ENCODE assay signal across 8 mouse cellular contexts in genomic region chr2:156180824-156181590, GRCm38 (mm10). TPM values are rescaled to one million over a fixed set of nuclear protein-coding genes. Genes with fewer than 3 reads are reported as not detected.
DNase-seq lines count a peak whose midpoint lies in the region; ATAC-seq and TF ChIP-seq lines count a peak whose summit lies in the region.

No protein-coding gene starts in this region.

- H3K4me2 ChIP-seq in forebrain, embryonic 11.5 days (ENCODE audit: low read depth, low read length, severe bottlenecking) = peak overlapping the region; percentile 73
- H3K4me2 ChIP-seq in limb, embryonic 12.5 days = peak overlapping the region; percentile 68
- H3K4me2 ChIP-seq in stomach, embryonic 15.5 days = peak overlapping the region; percentile 55

- peaks cover 6% of the 10 kb centered on the region for H3K4me1 ChIP-seq in spleen, adult 2 months (ENCODE audit: control insufficient read depth, insufficient read depth, insufficient read length)
- H3K4me1 ChIP-seq in forebrain, embryonic 11.5 days (replicated peaks; ENCODE audit: control insufficient read depth, insufficient read depth, low read length) = 0 out of 2 replicates have a peak, but pooled peaks cover 11% of the 10 kb centered on the region
- peaks cover 12% of the 10 kb centered on the region for H3K4me1 ChIP-seq in limb, embryonic 12.5 days (replicated peaks)
- H3K4me1 ChIP-seq in stomach, embryonic 15.5 days = peaks cover 22% of the 10 kb centered on the region

- no peak for DNase-seq in spleen, adult 2 months (ENCODE audit: low read depth in 1 of 2, low spot score in 2 of 2)
- no peak for DNase-seq in spleen, postnatal 36 days (ENCODE audit: low spot score in 2 of 2)
- DNase-seq in forebrain, embryonic 11.5 days (ENCODE audit: low spot score) = no peak
- DNase-seq in adrenal gland, postnatal 36 days = no peak
- DNase-seq in frontal cortex, postnatal 25 days (ENCODE audit: low spot score in 2 of 2) = no peak

- no peak for ATAC-seq in forebrain, embryonic 11.5 days (replicated peaks; ENCODE audit: low FRiP score)
- ATAC-seq in limb, embryonic 12.5 days (ENCODE audit: insufficient number of reproducible peaks, insufficient read depth, low FRiP score, low TSS enrichment, low read depth) = no peak
- ATAC-seq in stomach, embryonic 15.5 days (ENCODE audit: insufficient read depth, low FRiP score, low read depth) = no peak
- no peak for ATAC-seq in frontal cortex, adult (ENCODE audit: low TSS enrichment)

- H3K4me3 ChIP-seq in spleen, adult 2 months (ENCODE audit: extremely low read depth, insufficient read depth, insufficient read length) = peak overlapping the region; percentile 65
- peak overlapping the region; percentile 100 for H3K4me3 ChIP-seq in forebrain, embryonic 11.5 days (ENCODE audit: low read depth, low read length)
- H3K4me3 ChIP-seq in limb, embryonic 12.5 days (replicated peaks) = peak overlapping the region; percentile 97
- H3K4me3 ChIP-seq in stomach, embryonic 15.5 days (replicated peaks) = peak overlapping the region; percentile 78

- peak overlapping the region; percentile 93 for H3K27ac ChIP-seq in spleen, adult 2 months (ENCODE audit: insufficient read depth, low read length)
- peak overlapping the region; percentile 81 for H3K27ac ChIP-seq in forebrain, embryonic 11.5 days (ENCODE audit: low read depth, low read length)
- H3K27ac ChIP-seq in limb, embryonic 12.5 days = peak overlapping the region; percentile 85
- peak overlapping the region; percentile 92 for H3K27ac ChIP-seq in stomach, embryonic 15.5 days

- peaks cover 13% of the 10 kb centered on the region for H3K36me3 ChIP-seq in spleen, adult 2 months (ENCODE audit: control insufficient read depth, insufficient read depth, low read length)
- H3K36me3 ChIP-seq in forebrain, embryonic 11.5 days (ENCODE audit: control insufficient read depth, insufficient read depth, low read length) = peaks cover 2% of the 10 kb centered on the region; the same call in 1 of the 2 replicates
- peaks cover 21% of the 10 kb centered on the region for H3K36me3 ChIP-seq in limb, embryonic 12.5 days
- peaks cover 5% of the 10 kb centered on the region; the same call in 1 of the 2 replicates for H3K36me3 ChIP-seq in stomach, embryonic 15.5 days

- peak overlapping the region; percentile 77 for H3K9ac ChIP-seq in forebrain, embryonic 11.5 days (ENCODE audit: low read length)
- peak overlapping the region; percentile 77 for H3K9ac ChIP-seq in limb, embryonic 12.5 days (replicated peaks)
- H3K9ac ChIP-seq in stomach, embryonic 15.5 days = peak overlapping the region; percentile 55; the same call in 1 of the 2 replicates

- no peak for TF ChIP-seq CTCF in spleen, adult 2 months (IDR thresholded peaks at IDR 0.05; ENCODE audit: extremely low read depth, insufficient read depth, insufficient read length, insufficient replicate concordance)

- H3K27me3 ChIP-seq in spleen, adult 2 months (ENCODE audit: control insufficient read depth, insufficient read depth, low read length) = no peaks in the 10 kb centered on the region
- H3K27me3 ChIP-seq in forebrain, embryonic 11.5 days (ENCODE audit: control insufficient read depth, insufficient read depth, low read length) = no peaks in the 10 kb centered on the region
- H3K27me3 ChIP-seq in limb, embryonic 12.5 days = no peaks in the 10 kb centered on the region
- H3K27me3 ChIP-seq in stomach, embryonic 15.5 days (replicated peaks) = no peaks in the 10 kb centered on the region

- H3K9me3 ChIP-seq in forebrain, embryonic 11.5 days (ENCODE audit: control insufficient read depth, low read length) = no peaks in the 10 kb centered on the region
- H3K9me3 ChIP-seq in limb, embryonic 12.5 days = no peaks in the 10 kb centered on the region
- H3K9me3 ChIP-seq in stomach, embryonic 15.5 days = no peaks in the 10 kb centered on the region

- WGBS in spleen, adult 2 months = 11% methylated on average over 8 of the region's 8 CpGs
- WGBS in forebrain, embryonic 11.5 days = 21% methylated on average over 8 of the region's 8 CpGs
- 18% methylated on average over 8 of the region's 8 CpGs for WGBS in limb, embryonic 12.5 days
- WGBS in stomach, embryonic 15.5 days = 13% methylated on average over 8 of the region's 8 CpGs

- no peak for TF ChIP-seq POLR2A in spleen, adult 2 months (IDR thresholded peaks at IDR 0.05; ENCODE audit: low read depth, low read length)

RNA-seq across cellular contexts. Expression of gene Rbm39, which starts 1.0 kb away (rescaled TPM):
- 57.7 and 71.7 TPM in 2 replicates for polyA plus RNA-seq in spleen, adult 2 months (2012; rRNA removed)
- 630 and 681 TPM in 2 replicates for polyA plus RNA-seq in forebrain, embryonic 11.5 days (2014; fragmentation: Nextera tagmentation; extraction: Ambion mirVana)
- polyA plus RNA-seq in limb, embryonic 12.5 days (2016; fragmentation: Nextera tagmentation; extraction: Ambion mirVana) = 757 and 825 TPM in 2 replicates
- 585 and 589 TPM in 2 replicates for polyA plus RNA-seq in stomach, embryonic 15.5 days (2015; fragmentation: Nextera tagmentation; extraction: Ambion mirVana)
- total RNA-seq in adrenal gland, postnatal 36 days (2021) = 100 to 1,000 TPM; 334 to 392 TPM

RNA-seq across cellular contexts. Expression of gene Phf20, which starts 15.3 kb away (rescaled TPM):
- polyA plus RNA-seq in spleen, adult 2 months (2012; rRNA removed) = 10.9 and 17.7 TPM in 2 replicates
- polyA plus RNA-seq in forebrain, embryonic 11.5 days (2014; fragmentation: Nextera tagmentation; extraction: Ambion mirVana) = 87.7 and 92.9 TPM in 2 replicates
- 84.3 and 88.3 TPM in 2 replicates for polyA plus RNA-seq in limb, embryonic 12.5 days (2016; fragmentation: Nextera tagmentation; extraction: Ambion mirVana)
- 55.5 and 69.4 TPM in 2 replicates for polyA plus RNA-seq in stomach, embryonic 15.5 days (2015; fragmentation: Nextera tagmentation; extraction: Ambion mirVana)
- total RNA-seq in adrenal gland, postnatal 36 days (2021) = 10 to 100 TPM; 31.8 to 45.5 TPM

RNA-seq across cellular contexts. Expression of gene Nfs1, which starts 37.0 kb away (rescaled TPM):
- 27.1 and 48.7 TPM in 2 replicates for polyA plus RNA-seq in spleen, adult 2 months (2012; rRNA removed)
- polyA plus RNA-seq in forebrain, embryonic 11.5 days (2014; fragmentation: Nextera tagmentation; extraction: Ambion mirVana) = 37.2 and 38.3 TPM in 2 replicates
- polyA plus RNA-seq in limb, embryonic 12.5 days (2016; fragmentation: Nextera tagmentation; extraction: Ambion mirVana) = 32.9 and 33.7 TPM in 2 replicates
- polyA plus RNA-seq in stomach, embryonic 15.5 days (2015; fragmentation: Nextera tagmentation; extraction: Ambion mirVana) = 50.0 and 54.2 TPM in 2 replicates
- 10 to 100 TPM; 82.1 to 90.9 TPM for total RNA-seq in adrenal gland, postnatal 36 days (2021)

RNA-seq across cellular contexts. Expression of gene Romo1, which starts 37.2 kb away (rescaled TPM):
- 129 and 151 TPM in 2 replicates for polyA plus RNA-seq in spleen, adult 2 months (2012; rRNA removed)
- 345 and 347 TPM in 2 replicates for polyA plus RNA-seq in forebrain, embryonic 11.5 days (2014; fragmentation: Nextera tagmentation; extraction: Ambion mirVana)
- polyA plus RNA-seq in limb, embryonic 12.5 days (2016; fragmentation: Nextera tagmentation; extraction: Ambion mirVana) = 447 and 463 TPM in 2 replicates
- polyA plus RNA-seq in stomach, embryonic 15.5 days (2015; fragmentation: Nextera tagmentation; extraction: Ambion mirVana) = 350 and 376 TPM in 2 replicates
- 100 to 1,000 TPM; 319 to 321 TPM for total RNA-seq in adrenal gland, postnatal 36 days (2021)

RNA-seq across cellular contexts. Expression of gene Gm28036, which starts 54.1 kb away (rescaled TPM):
- polyA plus RNA-seq in spleen, adult 2 months (2012; rRNA removed) = 1.1 and 1.7 TPM in 2 replicates
- 18.8 and 20.8 TPM in 2 replicates for polyA plus RNA-seq in forebrain, embryonic 11.5 days (2014; fragmentation: Nextera tagmentation; extraction: Ambion mirVana)
- polyA plus RNA-seq in limb, embryonic 12.5 days (2016; fragmentation: Nextera tagmentation; extraction: Ambion mirVana) = 16.8 and 22.0 TPM in 2 replicates
- polyA plus RNA-seq in stomach, embryonic 15.5 days (2015; fragmentation: Nextera tagmentation; extraction: Ambion mirVana) = 12.6 and 12.9 TPM in 2 replicates
- 10 to 100 TPM; 17.6 to 30.3 TPM for total RNA-seq in adrenal gland, postnatal 36 days (2021)
